Mouse (Mus musculus) stomach, embryonic 16.5 days (tissue): ENCODE measurements around the gene Ptges. TPM values are rescaled to one million over a fixed set of nuclear protein-coding genes. Genes with fewer than 3 reads are reported as not detected.
A peak's percentile ranks its signal among the peaks of the same experiment; 100 is the strongest.
"Not testable (repeated sequence)": the region's sequence is repeated elsewhere in the genome, so short reads cannot be mapped to it uniquely, and the experiment has no call there.

Source experiments
- ATAC-seq: fragments of 200-750 bp; cut with Nextera tagmentation; 2 replicates; pipeline ENCODE4 v1.8.0; 2017; ENCODE audit warnings: moderate number of reproducible peaks, moderate TSS enrichment; ENCODE audit not compliant: insufficient read depth, low FRiP score
- H3K27ac ChIP-seq: fragments of 300-500 bp; sonication (generic); 2 replicates; pipeline ENCODE4 v1.5.1; 2014; ENCODE audit warnings: low read length
- H3K27me3 ChIP-seq: fragments of 300-500 bp; sonication (generic); 2 replicates; pipeline ENCODE4 v1.6.1; 2014; ENCODE audit warnings: low read length, control low read depth, mixed read lengths; ENCODE audit not compliant: control insufficient read depth, insufficient read depth
- H3K36me3 ChIP-seq: fragments of 300-500 bp; sonication (generic); 2 replicates; pipeline ENCODE4 v1.6.1; 2014; ENCODE audit warnings: low read length; ENCODE audit not compliant: control insufficient read depth, insufficient read depth
- H3K4me1 ChIP-seq: fragments of 300-500 bp; sonication (generic); 2 replicates; pipeline ENCODE4 v1.6.1; 2014; ENCODE audit warnings: low read length, control low read depth, mixed read lengths; ENCODE audit not compliant: control insufficient read depth, insufficient read depth
- H3K4me2 ChIP-seq: fragments of 300-500 bp; sonication (generic); 2 replicates; pipeline ENCODE4 v1.6.1; 2014; ENCODE audit warnings: low read depth, low read length, mixed read lengths
- H3K4me3 ChIP-seq: fragments of 300-500 bp; sonication (generic); replicated peaks from 2 replicates; pipeline ENCODE4 v1.5.1; 2014; ENCODE audit warnings: mild to moderate bottlenecking, low read length
- H3K9ac ChIP-seq: fragments of 300-500 bp; sonication (generic); 2 replicates; pipeline ENCODE4 v1.6.1; 2014; ENCODE audit warnings: low read length
- H3K9me3 ChIP-seq: fragments of 300-500 bp; sonication (generic); replicated peaks from 2 replicates; pipeline ENCODE4 v1.6.1; 2016; ENCODE audit warnings: low read length, control low read depth; ENCODE audit not compliant: control insufficient read depth
- WGBS: fragments of 180-500 bp; shearing (Covaris S2); extraction: QIAGEN DNeasy Blood & Tissue Kit; methylation state at CpG from one replicate; pipeline ENCODE4 v1.1.7; 2014; 5-methylcytosine and 5-hydroxymethylcytosine counted together
- polyA plus RNA-seq: library from polyadenylated mRNA; unstranded; fragments of >200 nt; fragmentation: Nextera tagmentation; extraction: Ambion mirVana; gene quantifications from 2 replicates; pipeline ENCODE4 v1.2.1, GENCODE M21; 2015

Gene Ptges
- polyA plus RNA-seq, 1 experiment from 2014 or later, result 10.3 TPM

DNA sequence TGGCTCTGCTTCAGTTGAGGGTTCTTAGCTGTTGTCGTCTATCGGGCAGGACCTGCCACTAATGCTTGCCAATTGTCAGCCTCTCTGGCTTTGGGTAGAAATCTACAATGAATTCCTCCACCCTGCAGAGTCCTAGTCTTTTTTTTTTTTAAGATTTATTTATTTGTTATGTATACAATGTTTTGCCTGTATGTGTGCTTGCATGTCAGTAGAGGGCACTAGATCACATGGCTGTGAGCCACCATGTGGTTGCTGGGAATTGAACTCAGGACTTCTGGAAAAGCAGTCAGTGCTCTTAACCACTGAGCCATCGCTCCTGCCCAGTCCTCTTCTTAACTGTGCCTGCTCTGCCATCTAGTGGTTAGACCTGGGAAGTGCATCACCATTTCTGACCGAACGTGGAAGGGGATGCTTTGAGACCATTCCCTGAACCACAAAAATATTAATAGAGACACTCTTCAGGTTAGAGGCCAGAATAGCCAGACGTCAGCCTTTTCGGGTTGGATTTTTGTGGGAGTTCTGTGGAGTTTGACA, 4.3 kb upstream of the Ptges start:
- no peak; the same call in 1 of the 2 replicates for ATAC-seq
- Histone ChIP-seq H3K4me1 (peaks cover 12% of the 10 kb centered on the region), H3K4me3 (no peak overlapping the region), H3K9ac (no peak overlapping the region), H3K4me2 (no peak overlapping the region), H3K36me3 (no peaks in the 10 kb centered on the region), H3K9me3 (no peaks in the 10 kb centered on the region), H3K27ac (no peak overlapping the region), H3K27me3 (no peaks in the 10 kb centered on the region)
- 22% methylated on average over 7 of the region's 7 CpGs for WGBS

DNA sequence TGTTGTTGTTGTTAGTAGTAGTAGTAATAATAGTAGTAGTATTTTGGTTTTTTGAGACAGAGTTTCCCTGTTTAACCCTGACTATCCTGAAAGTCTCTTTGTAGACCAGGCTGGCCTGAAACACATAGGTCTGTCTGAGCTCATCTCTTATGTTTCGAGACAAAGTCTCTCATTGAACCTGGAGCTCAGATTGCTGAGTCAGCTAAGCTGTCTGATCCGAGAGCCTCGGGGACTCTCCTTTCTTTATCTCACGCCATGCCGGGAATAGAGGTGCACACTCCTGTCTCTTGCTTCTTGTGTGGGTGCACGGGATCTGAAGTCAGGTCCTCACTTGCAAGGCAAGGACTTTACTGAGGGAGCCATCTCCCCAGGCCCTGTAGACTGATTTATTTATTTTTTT, 3.4 kb upstream of the Ptges start:
- Histone ChIP-seq H3K27ac (no peak overlapping the region), H3K36me3 (no peaks in the 10 kb centered on the region), H3K4me3 (no peak overlapping the region), H3K4me1 (peaks cover 20% of the 10 kb centered on the region), H3K9ac (no peak overlapping the region), H3K9me3 (no peaks in the 10 kb centered on the region), H3K27me3 (no peaks in the 10 kb centered on the region), H3K4me2 (no peak overlapping the region)
- WGBS, result 69% methylated on average over 6 of the region's 6 CpGs
- ATAC-seq, result no peak

DNA sequence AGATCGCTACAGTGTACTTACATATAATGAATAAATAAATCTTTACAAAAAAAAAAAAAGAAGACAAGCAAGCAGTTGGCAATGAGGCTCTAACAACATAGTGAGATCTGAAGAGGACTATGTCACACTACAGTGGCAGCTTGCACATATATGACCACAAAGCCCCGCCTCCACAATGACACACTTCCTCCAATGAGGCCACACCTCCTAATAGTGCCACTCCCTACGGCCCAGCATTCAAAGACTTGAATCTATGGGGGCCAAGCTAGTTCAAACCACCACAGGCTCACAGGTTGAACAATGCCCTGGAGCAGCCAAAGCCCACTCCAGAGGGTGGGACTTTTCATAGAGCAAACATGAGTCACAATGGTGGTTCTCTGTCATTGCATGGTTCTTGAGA, 2.3 kb upstream of the Ptges start:
- peaks cover 25% of the 10 kb centered on the region for H3K4me1 ChIP-seq
- H3K9me3 ChIP-seq, result no peaks in the 10 kb centered on the region
- H3K4me3 ChIP-seq, result no peak overlapping the region
- H3K27ac ChIP-seq, result no peak overlapping the region
- H3K27me3 ChIP-seq, result no peaks in the 10 kb centered on the region
- WGBS, result 83% methylated on average over 3 of the region's 3 CpGs
- no peaks in the 10 kb centered on the region for H3K36me3 ChIP-seq
- no peak overlapping the region for H3K4me2 ChIP-seq
- ATAC-seq, result no peak
- no peak overlapping the region for H3K9ac ChIP-seq

DNA sequence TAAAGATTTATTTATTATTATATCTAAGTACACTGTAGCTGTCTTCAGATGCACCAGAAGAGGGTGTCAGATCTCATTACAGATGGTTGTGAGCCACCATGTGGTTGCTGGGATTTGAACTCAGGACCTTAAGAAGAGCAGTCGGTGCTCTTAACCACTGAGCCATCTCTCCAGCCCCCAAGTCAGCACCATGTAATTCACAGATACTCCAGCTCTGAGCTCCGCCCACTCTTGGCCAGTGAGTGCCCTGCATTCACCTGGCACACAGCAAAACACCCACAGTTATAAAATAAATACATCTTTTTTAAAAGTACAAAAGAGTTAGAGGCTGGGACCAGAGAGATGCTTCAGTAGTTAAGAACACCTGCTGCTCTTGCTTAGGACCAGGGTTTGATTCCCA, 1.2 kb upstream of the Ptges start:
- H3K9ac ChIP-seq, H3K27me3 ChIP-seq, H3K27ac ChIP-seq, H3K9me3 ChIP-seq, H3K4me3 ChIP-seq, ATAC-seq, H3K36me3 ChIP-seq, H3K4me2 ChIP-seq: not testable (repeated sequence)
- 92% methylated on average over 2 of the region's 2 CpGs for WGBS
- H3K4me1 ChIP-seq, result peaks cover 33% of the 10 kb centered on the region

DNA sequence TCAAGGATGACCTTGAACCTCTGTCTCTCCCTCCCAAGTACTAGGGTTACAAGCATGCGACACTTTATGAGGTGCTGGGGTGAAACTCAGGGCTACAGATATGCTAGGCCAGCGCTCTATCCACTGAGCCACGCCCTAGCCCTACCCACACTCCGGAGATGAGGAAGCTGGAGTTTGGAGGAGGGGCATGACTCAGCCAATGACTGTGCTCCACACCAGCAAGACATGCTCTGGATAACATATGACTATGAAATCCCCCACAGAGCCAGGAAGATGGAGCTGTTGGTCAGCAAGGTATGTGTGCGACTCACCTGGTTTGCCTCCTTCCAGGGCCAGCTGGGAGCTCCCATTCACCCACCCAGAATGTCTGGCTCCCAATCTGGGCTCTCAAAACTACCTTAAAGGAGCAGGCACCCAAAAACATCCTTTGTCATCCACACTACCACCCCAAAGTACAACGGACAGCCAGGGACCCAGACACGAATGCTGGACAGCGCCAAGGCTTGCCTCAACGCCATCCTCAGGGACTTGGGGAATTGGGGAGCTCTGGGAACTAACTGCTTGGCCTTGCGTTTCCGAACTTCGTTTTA, 675 bp downstream of the Ptges start:
- H3K4me3 ChIP-seq, result peak overlapping the region; percentile 39
- no peaks in the 10 kb centered on the region for H3K27me3 ChIP-seq
- no peaks in the 10 kb centered on the region for H3K9me3 ChIP-seq
- H3K4me1 ChIP-seq, result peaks cover 33% of the 10 kb centered on the region
- no peaks in the 10 kb centered on the region for H3K36me3 ChIP-seq
- H3K9ac ChIP-seq, result peak overlapping the region; percentile 62; the same call in 1 of the 2 replicates
- WGBS, result 26% methylated on average over 12 of the region's 12 CpGs
- H3K27ac ChIP-seq, result peak overlapping the region; percentile 66
- peak; percentile 80; the same call in 1 of the 2 replicates for ATAC-seq
- peak overlapping the region; percentile 66 for H3K4me2 ChIP-seq

DNA sequence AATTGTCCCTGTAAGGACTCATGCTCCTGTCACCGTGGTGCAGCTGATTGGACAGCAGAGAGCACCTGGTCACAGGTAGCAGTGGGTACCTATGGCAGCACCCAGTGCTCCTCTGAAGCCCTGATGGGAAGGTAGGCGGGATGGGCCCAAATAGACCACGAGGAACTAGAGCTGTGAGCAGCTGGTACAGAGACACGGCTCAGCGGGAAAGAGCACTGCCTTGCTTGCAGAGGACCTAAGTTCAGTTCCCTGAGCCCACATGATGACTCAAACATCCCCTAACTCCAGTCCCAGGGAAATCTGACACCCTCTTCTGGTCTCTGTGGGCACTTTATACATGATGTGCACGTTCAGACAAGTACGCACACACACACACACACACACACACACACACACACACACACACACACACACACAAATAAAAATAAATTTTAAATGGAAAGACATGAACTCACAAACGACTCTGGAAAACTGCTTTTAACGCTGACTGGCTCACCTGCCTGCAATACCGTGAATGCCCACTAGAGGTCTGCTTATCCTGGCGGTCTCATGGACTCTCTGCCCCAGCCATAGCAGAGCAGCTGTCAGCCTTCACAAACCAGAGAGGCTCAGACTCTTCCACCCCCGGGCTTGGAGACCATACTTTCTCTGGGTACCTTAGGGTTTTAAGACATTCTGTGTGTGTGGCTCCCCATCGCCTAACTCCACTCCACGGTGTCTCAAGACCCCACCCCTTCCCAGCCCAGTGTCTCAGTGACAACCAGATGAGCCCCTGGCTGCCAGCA, 1.6 kb downstream of the Ptges start:
- Histone ChIP-seq H3K9ac (no peak overlapping the region), H3K36me3 (no peaks in the 10 kb centered on the region), H3K9me3 (no peaks in the 10 kb centered on the region), H3K4me2 (no peak overlapping the region), H3K27ac (peak overlapping the region; percentile 47; the same call in 1 of the 2 replicates), H3K4me1 (peaks cover 33% of the 10 kb centered on the region), H3K4me3 (no peak overlapping the region), H3K27me3 (no peaks in the 10 kb centered on the region)
- WGBS, result 22% methylated on average over 14 of the region's 14 CpGs
- ATAC-seq, result 0 out of 2 replicates have a peak, but pooled peaks have one; percentile 41

DNA sequence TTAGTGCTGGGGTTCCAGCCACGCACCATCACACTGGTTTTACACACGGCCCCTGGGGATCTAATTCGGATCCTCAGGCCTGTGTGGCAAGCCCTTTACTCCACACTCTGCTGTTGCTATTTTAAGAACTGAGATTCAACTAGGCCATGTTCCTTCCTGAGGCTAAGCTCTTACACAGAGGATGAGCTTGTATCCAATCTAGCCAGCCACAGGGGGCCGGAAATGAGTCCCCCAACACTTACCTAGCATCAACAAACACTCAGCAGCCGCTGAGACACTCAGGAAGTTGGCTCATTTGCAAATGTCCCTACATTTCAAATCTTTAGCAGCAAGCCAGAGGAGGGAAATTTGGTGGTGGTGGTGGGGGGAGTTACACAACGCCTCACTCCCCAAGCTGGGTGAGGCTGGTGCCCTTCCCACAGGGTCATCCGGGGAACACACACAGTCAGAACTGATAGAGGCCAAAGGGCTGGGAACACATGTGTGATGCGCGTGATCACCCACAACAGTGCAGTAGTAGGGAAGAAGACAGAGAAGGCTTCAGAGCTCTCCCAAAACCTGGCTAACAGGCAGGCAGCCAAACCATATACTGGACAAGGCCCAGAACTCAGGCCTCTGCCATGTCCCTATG, 2.4 kb downstream of the Ptges start:
- H3K4me1 ChIP-seq, result peaks cover 33% of the 10 kb centered on the region
- WGBS, result 52% methylated on average over 9 of the region's 9 CpGs
- H3K27me3 ChIP-seq, result no peaks in the 10 kb centered on the region
- H3K9ac ChIP-seq, result no peak overlapping the region
- H3K4me2 ChIP-seq, result no peak overlapping the region
- no peak overlapping the region for H3K4me3 ChIP-seq
- no peak for ATAC-seq
- no peaks in the 10 kb centered on the region for H3K36me3 ChIP-seq
- no peaks in the 10 kb centered on the region for H3K9me3 ChIP-seq
- H3K27ac ChIP-seq, result peak overlapping the region; percentile 31

DNA sequence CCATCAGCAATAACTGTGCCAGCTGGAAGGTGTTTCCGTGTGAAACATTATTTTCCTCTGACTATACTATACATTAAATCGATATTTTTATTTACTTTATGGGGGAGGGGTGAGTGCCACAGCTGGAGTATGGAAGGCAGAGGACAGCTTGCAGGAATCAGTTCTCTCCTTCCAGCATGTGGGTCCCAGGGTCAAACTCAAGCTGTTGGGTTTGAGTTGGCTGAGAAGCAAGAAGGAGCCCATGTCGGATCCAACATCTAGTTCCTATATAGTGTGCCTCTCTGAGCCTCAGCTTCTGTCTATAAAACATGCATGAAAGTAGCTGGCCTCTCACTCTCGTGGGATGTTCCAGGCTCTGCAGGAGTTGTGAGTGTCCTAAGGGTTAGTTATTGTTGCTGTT, 3.3 kb downstream of the Ptges start:
- H3K4me3 ChIP-seq, result no peak overlapping the region
- H3K36me3 ChIP-seq, result no peaks in the 10 kb centered on the region
- H3K9me3 ChIP-seq, result no peaks in the 10 kb centered on the region
- peaks cover 31% of the 10 kb centered on the region for H3K4me1 ChIP-seq
- H3K27ac ChIP-seq, result peak overlapping the region; percentile 31; the same call in 1 of the 2 replicates
- no peak overlapping the region for H3K9ac ChIP-seq
- WGBS, result 53% methylated on average over 4 of the region's 4 CpGs
- H3K27me3 ChIP-seq, result no peaks in the 10 kb centered on the region
- H3K4me2 ChIP-seq, result no peak overlapping the region
- no peak for ATAC-seq

DNA sequence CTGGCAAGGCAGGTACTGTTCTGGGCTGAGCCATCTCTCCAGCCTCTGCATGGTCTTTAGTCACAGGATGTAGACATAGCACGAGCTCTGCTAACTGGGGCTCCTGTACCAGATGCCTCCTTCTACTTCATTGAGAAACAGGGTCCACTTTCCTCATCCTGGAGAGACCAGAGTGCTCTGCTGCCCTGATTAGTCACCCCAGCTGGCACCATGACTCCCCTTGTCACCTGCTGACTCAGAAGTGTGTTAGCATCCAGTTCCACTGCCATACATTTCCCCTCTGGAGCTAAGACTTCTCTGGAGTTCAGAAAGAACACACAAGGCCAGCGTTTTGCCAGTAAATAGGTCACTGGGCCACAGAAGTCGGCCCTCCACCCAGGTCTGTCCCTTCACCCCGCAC, 4.5 kb downstream of the Ptges start:
- no peak overlapping the region for H3K4me3 ChIP-seq
- no peak for ATAC-seq
- no peaks in the 10 kb centered on the region for H3K27me3 ChIP-seq
- no peak overlapping the region for H3K27ac ChIP-seq
- H3K9ac ChIP-seq, result no peak overlapping the region
- H3K4me2 ChIP-seq, result no peak overlapping the region
- H3K36me3 ChIP-seq, result no peaks in the 10 kb centered on the region
- WGBS, result 83% methylated on average over 4 of the region's 4 CpGs
- H3K4me1 ChIP-seq, result peaks cover 31% of the 10 kb centered on the region
- H3K9me3 ChIP-seq, result no peaks in the 10 kb centered on the region
